Mouse (Mus musculus) spleen, adult 2 months (tissue): ENCODE data around the gene Snapc3. TPM values are rescaled to one million over a fixed set of nuclear protein-coding genes. Genes with fewer than 3 reads are reported as not detected.
"Not testable (repeated sequence)": the region's sequence is repeated elsewhere in the genome, so short reads cannot be mapped to it uniquely, and the experiment has no call there.

ENCODE experiments used
- DNase-seq, 2 experiments: peaks; one replicate each; pipeline versions ENCODE4 v3.0.0 to v3.0.0-alpha.2; 2012 to 2021; ENCODE audit warnings: low spot score in 2 of 2, low read depth in 1 of 2
- H3K27ac ChIP-seq: fragments of 200-500 bp; 2 replicates; pipeline ENCODE4 v1.5.1; 2012; ENCODE audit warnings: low read length, inconsistent platforms; ENCODE audit not compliant: insufficient read depth
- H3K27me3 ChIP-seq: fragments of 200-500 bp; 2 replicates; pipeline ENCODE4 v1.6.1; 2012; ENCODE audit warnings: mild to moderate bottlenecking, moderate library complexity, low read length, inconsistent platforms; ENCODE audit not compliant: control insufficient read depth, insufficient read depth
- H3K36me3 ChIP-seq: fragments of 200-500 bp; 2 replicates; pipeline ENCODE4 v1.6.1; 2012; ENCODE audit warnings: mild to moderate bottlenecking, low read length, inconsistent platforms; ENCODE audit not compliant: control insufficient read depth, insufficient read depth
- H3K4me1 ChIP-seq: fragments of 200-500 bp; 2 replicates; pipeline ENCODE4 v1.6.1; 2011; ENCODE audit warnings: inconsistent platforms; ENCODE audit not compliant: control insufficient read depth, insufficient read depth, insufficient read length
- H3K4me3 ChIP-seq: fragments of 200-500 bp; 2 replicates; pipeline ENCODE4 v1.5.1; 2011; ENCODE audit warnings: mild to moderate bottlenecking, inconsistent platforms; ENCODE audit not compliant: insufficient read depth, insufficient read length; ENCODE audit errors: extremely low read depth
- CTCF ChIP-seq: fragments of 200-500 bp; IDR thresholded peaks from 2 replicates; pipeline ENCODE4 v1.5.1; 2011; ENCODE audit warnings: mild to moderate bottlenecking, inconsistent platforms; ENCODE audit not compliant: insufficient read depth, insufficient read length, insufficient replicate concordance; ENCODE audit errors: extremely low read depth
- POLR2A ChIP-seq: fragments of 200-500 bp; IDR thresholded peaks from 2 replicates; pipeline ENCODE4 v1.6.1; 2011; ENCODE audit warnings: low read depth, low read length, inconsistent platforms
- WGBS: fragments of 180-500 bp; shearing (Covaris S2); methylation state at CpG from one replicate; pipeline ENCODE4 v1.1.7; 2018; 5-methylcytosine and 5-hydroxymethylcytosine counted together
- polyA plus RNA-seq: library from polyadenylated mRNA; depleted of rRNA; stranded (reverse); fragments of >200 nt; gene quantifications from 2 replicates; pipeline ENCODE4 v1.2.3, GENCODE M21; 2012; rRNA removed

Snapc3 gene
- polyA plus RNA-seq, 1 experiment, result 11.8 TPM

DNA sequence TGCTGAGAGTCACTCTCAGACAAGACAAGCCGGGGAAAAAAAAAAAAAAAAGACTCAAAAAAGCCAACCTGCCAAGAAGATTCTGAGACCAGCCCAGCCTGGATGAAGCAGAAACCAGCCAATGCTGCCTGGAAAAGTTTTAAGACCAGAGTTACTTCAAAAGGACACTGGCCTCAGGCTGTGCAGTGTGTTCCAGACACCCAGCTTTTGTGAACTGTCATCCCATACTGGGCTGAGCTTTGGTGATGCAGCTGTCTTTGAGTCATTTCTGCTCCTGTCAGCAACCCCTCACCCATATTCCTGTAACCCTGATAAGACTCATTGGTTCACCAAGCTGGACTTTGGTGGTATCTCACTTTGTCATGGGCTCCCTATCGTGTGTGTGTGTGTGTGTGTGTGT is 95.1 kb downstream of the Snapc3 start:
- Histone ChIP-seq H3K4me3 (no peak overlapping the region), H3K4me1 (no peaks in the 10 kb centered on the region), H3K27ac (no peak overlapping the region), H3K36me3 (no peaks in the 10 kb centered on the region), H3K27me3 (no peaks in the 10 kb centered on the region)
- no peak for TF ChIP-seq POLR2A
- no peak for TF ChIP-seq CTCF
- DNase-seq, result no peak
- WGBS, result 61% methylated on average over 2 of the region's 2 CpGs

DNA sequence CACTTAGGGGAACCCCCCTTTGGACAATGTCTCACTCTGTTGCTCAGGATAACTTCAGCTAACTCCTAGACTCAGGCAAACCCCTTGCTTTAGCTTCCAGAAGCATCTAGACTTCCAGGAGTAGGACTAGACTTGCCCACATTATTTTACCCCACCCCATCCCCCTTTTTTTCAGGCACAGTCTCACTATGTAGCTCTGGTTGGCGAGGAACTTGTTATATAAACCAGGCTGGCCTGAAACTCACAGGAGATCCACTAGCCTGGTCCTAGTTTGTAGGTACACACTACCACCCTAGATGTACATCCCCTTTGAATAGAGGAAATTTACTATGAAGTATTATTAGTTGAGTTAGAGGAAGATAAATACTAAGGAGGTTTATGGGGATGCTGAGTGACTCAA is 96.7 kb downstream of the Snapc3 start:
- TF ChIP-seq POLR2A (no peak), CTCF (no peak)
- 73% methylated on average over 1 of the region's 1 CpGs for WGBS
- Histone ChIP-seq H3K36me3 (no peaks in the 10 kb centered on the region), H3K27me3 (no peaks in the 10 kb centered on the region), H3K4me1 (no peaks in the 10 kb centered on the region), H3K4me3 (no peak overlapping the region), H3K27ac (no peak overlapping the region)
- DNase-seq, result no peak

DNA sequence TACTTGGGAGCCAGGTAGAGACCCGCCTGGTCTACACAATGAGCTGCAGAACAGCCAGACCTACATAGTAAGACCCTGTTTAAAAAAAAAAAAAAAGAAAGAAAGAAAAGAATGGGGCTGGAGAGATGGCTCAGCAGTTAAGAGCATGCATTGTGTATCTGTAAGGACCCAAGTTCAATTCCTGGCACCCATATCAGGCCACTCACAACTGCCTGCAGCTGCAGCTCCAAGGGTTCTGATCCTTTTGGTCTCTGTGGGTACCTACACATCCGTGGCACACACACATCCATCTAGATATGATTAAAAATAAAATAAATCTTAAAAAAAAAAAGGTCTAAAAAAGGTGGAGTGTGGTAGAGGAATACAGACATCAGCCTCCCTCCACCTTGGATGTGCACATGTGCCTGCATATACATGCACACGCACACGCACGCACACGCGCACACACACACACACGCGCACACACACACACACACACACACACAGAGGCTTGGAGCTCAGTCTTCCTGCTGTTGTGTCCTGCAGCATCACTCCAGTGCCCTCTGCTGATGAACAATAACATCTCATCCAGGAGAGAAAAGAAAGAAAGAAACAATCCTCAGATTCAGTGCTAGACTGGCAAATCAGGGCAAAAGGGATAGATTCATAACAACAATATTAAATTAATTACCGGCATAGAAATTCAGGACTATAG is 97.6 kb downstream of the Snapc3 start:
- no peaks in the 10 kb centered on the region for H3K27me3 ChIP-seq
- H3K4me1 ChIP-seq, result no peaks in the 10 kb centered on the region
- DNase-seq, result no peak
- 84% methylated on average over 10 of the region's 10 CpGs for WGBS
- H3K4me3 ChIP-seq, result no peak overlapping the region
- H3K27ac ChIP-seq, result no peak overlapping the region
- H3K36me3 ChIP-seq, result no peaks in the 10 kb centered on the region
- TF ChIP-seq POLR2A (no peak), CTCF (no peak)

DNA sequence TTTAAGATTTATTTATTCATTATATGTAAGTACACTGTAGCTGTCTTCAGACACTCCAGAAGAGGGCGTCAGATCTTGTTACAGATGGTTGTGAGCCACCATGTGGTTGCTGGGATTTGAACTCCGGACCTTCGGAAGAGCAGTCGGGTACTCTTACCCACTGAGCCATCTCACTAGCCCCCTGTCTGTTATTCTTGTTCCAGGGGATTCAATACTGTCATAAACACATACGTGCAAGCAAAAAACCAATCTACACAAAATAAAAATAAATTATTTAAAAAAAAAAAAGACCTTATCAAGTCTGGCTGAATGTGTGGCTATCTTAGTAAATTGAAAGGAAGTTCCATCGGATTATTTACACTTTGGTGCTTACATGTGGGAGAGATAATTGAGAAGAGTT is 98.6 kb downstream of the Snapc3 start:
- H3K36me3 ChIP-seq, H3K27ac ChIP-seq, DNase-seq, H3K4me3 ChIP-seq, H3K4me1 ChIP-seq, H3K27me3 ChIP-seq: not testable (repeated sequence)
- WGBS, result 92% methylated on average over 5 of the region's 6 CpGs

Other genes starting within 250 kb of the Snapc3 start
- 4.0 and 4.1 TPM in 2 replicates for gene Ttc39b, start 93.5 kb upstream of the Snapc3 start, polyA plus RNA-seq
- 17.5 and 42.2 TPM in 2 replicates for gene Psip1, start 68.7 kb downstream of the Snapc3 start, polyA plus RNA-seq
- gene Ccdc171, start 107.8 kb downstream of the Snapc3 start, polyA plus RNA-seq, result 0.80 and 1.0 TPM in 2 replicates